Comparison of ENCODE assay signal across 9 mouse cellular contexts in genomic region chr11:103262412-103263267, GRCm38 (mm10). TPM values are rescaled to one million over a fixed set of nuclear protein-coding genes. Genes with fewer than 3 reads are reported as not detected.
DNase-seq lines count a peak whose midpoint lies in the region; ATAC-seq and TF ChIP-seq lines count a peak whose summit lies in the region.
"Had no signal": no experiment of that assay in that cellular context is flagged by ENCODE, and none has a peak within 500 bp of the region (broad histone marks: within the 10 kb centered on the region; RNA-seq: fewer than 3 reads in every experiment).

No protein-coding gene starts in this region.

- no peak for ATAC-seq in intestine, embryonic 16.5 days
- peak; percentile 12; the same call in 1 of the 2 replicates for ATAC-seq in stomach, embryonic 16.5 days (ENCODE audit: insufficient read depth, low FRiP score)

- WGBS in intestine, embryonic 16.5 days, result 55% methylated on average over 20 of the region's 20 CpGs
- 39% methylated on average over 20 of the region's 20 CpGs for whole genome bisulfite sequencing in stomach, embryonic 16.5 days

- DNase-seq in gastrocnemius, adult 2 months, result peak; percentile 57
- no peak for DNase-seq in gastrocnemius, adult 8-10 months (ENCODE audit: low spot score in 2 of 2)
- peak; percentile 81 for DNase-seq in adrenal gland, postnatal 14 days
- peak; percentile 57 for DNase-seq in lung, postnatal 36 days
- no peak for DNase-seq in frontal cortex, postnatal 14 days (ENCODE audit: low spot score in 2 of 2)
- no peak for DNase-seq in cerebellum, adult 11-12 months

- intact Hi-C loops in gastrocnemius, adult 2 months (cut with DNase I), result loop anchor here (2.0 kb wide), 1 partner anchor 22 kb away; no protein-coding TSS in a partner anchor

- H3K27me3 ChIP-seq in intestine, embryonic 16.5 days (replicated peaks; ENCODE audit: control insufficient read depth, insufficient read depth, low read length), result no peaks in the 10 kb centered on the region
- H3K27me3 ChIP-seq in stomach, embryonic 16.5 days (ENCODE audit: control insufficient read depth, insufficient read depth, low read length), result no peaks in the 10 kb centered on the region

- H3K4me2 ChIP-seq in intestine, embryonic 16.5 days (ENCODE audit: low read depth, low read length), result 0 out of 2 replicates have a peak overlapping the region, but pooled peaks have one; percentile 14
- H3K4me2 ChIP-seq in stomach, embryonic 16.5 days (ENCODE audit: low read depth, low read length), result peak overlapping the region; percentile 45

- peak overlapping the region; percentile 31; the same call in 1 of the 2 replicates for H3K9ac ChIP-seq in intestine, embryonic 16.5 days (ENCODE audit: low read depth, low read length)
- peak overlapping the region; percentile 60; the same call in 1 of the 2 replicates for H3K9ac ChIP-seq in stomach, embryonic 16.5 days (ENCODE audit: low read length)

- peak overlapping the region; percentile 63 for H3K4me3 ChIP-seq in gastrocnemius, adult 2 months
- no peak overlapping the region for H3K4me3 ChIP-seq in intestine, embryonic 16.5 days (ENCODE audit: low read length)
- H3K4me3 ChIP-seq in stomach, embryonic 16.5 days (replicated peaks; ENCODE audit: low read length), result peak overlapping the region; percentile 22

- H3K36me3 ChIP-seq in intestine, embryonic 16.5 days (ENCODE audit: control insufficient read depth, insufficient read depth, low read length), result no peaks in the 10 kb centered on the region
- H3K36me3 ChIP-seq in stomach, embryonic 16.5 days (ENCODE audit: control insufficient read depth, insufficient read depth, low read length), result no peaks in the 10 kb centered on the region

- H3K27ac ChIP-seq in gastrocnemius, adult 2 months, result peak overlapping the region; percentile 87
- peak overlapping the region; percentile 65 for H3K27ac ChIP-seq in intestine, embryonic 16.5 days (ENCODE audit: low read length)
- peak overlapping the region; percentile 91 for H3K27ac ChIP-seq in stomach, embryonic 16.5 days (ENCODE audit: low read length)

- TF ChIP-seq CTCF in gastrocnemius, adult 2 months (IDR thresholded peaks at IDR 0.05), result no peak

- no peaks in the 10 kb centered on the region for H3K9me3 ChIP-seq in intestine, embryonic 16.5 days (ENCODE audit: control insufficient read depth, low read length)
- H3K9me3 ChIP-seq in stomach, embryonic 16.5 days (replicated peaks; ENCODE audit: control insufficient read depth, low read length), result no peaks in the 10 kb centered on the region

- peaks cover 31% of the 10 kb centered on the region for H3K4me1 ChIP-seq in intestine, embryonic 16.5 days (ENCODE audit: control insufficient read depth, insufficient read depth, low read length)
- peaks cover 42% of the 10 kb centered on the region for H3K4me1 ChIP-seq in stomach, embryonic 16.5 days (ENCODE audit: control insufficient read depth, insufficient read depth, low read length)

RNA-seq across cellular contexts. Expression of gene Map3k14, which starts 4.6 kb away (rescaled TPM):
- 1 to 10 TPM; 4.1 to 4.2 TPM for total RNA-seq in gastrocnemius, adult 2 months (2021)
- total RNA-seq in gastrocnemius, adult 8-10 months (2022), result 1 to 10 TPM; 3.0 to 4.9 (median 4.2) TPM
- total RNA-seq in adrenal gland, postnatal 14 days (2021), result 6.5 and 8.7 TPM in 2 replicates
- polyA plus RNA-seq in intestine, embryonic 16.5 days (2015; fragmentation: Nextera tagmentation; extraction: Ambion mirVana), result 3.1 TPM in 2 replicates
- 4.2 and 4.9 TPM in 2 replicates for polyA plus RNA-seq in stomach, embryonic 16.5 days (2015; fragmentation: Nextera tagmentation; extraction: Ambion mirVana)

RNA-seq across cellular contexts. Expression of gene Spata32, which starts 44.4 kb away (rescaled TPM):
- total RNA-seq in gastrocnemius, adult 2 months (2021), result not detected
- not detected for total RNA-seq in gastrocnemius, adult 8-10 months (2022)
- total RNA-seq in adrenal gland, postnatal 14 days (2021), result not detected in 2 replicates
- not detected in 2 replicates for polyA plus RNA-seq in intestine, embryonic 16.5 days (2015; fragmentation: Nextera tagmentation; extraction: Ambion mirVana)
- not detected in 2 replicates for polyA plus RNA-seq in stomach, embryonic 16.5 days (2015; fragmentation: Nextera tagmentation; extraction: Ambion mirVana)
- total RNA-seq: ES-E14 had no signal

RNA-seq across cellular contexts. Expression of gene 1700023F06Rik, which starts 54.3 kb away (rescaled TPM):
- not detected for total RNA-seq in gastrocnemius, adult 2 months (2021)
- total RNA-seq in gastrocnemius, adult 8-10 months (2022), result not detected
- 0.45 and 0.93 TPM in 2 replicates for total RNA-seq in adrenal gland, postnatal 14 days (2021)
- 0.57 and 0.83 TPM in 2 replicates for polyA plus RNA-seq in intestine, embryonic 16.5 days (2015; fragmentation: Nextera tagmentation; extraction: Ambion mirVana)
- 0.67 and 0.83 TPM in 2 replicates for polyA plus RNA-seq in stomach, embryonic 16.5 days (2015; fragmentation: Nextera tagmentation; extraction: Ambion mirVana)
- total RNA-seq: ES-E14 had no signal

Comparison
In these comparisons a context has a peak if more than half of its experiments do, and no peak if none do; other contexts are left out.
1. DNase-seq: peak in gastrocnemius, adult 2 months (single experiment), adrenal gland, postnatal 14 days (single experiment) and lung, postnatal 36 days (single experiment); none in gastrocnemius, adult 8-10 months (0 of 2), frontal cortex, postnatal 14 days (0 of 2) and cerebellum, adult 11-12 months (single experiment).
2. Peak in every context shown above with its lines, with median percentiles within 50 percentile points of each other: H3K27ac ChIP-seq.